Mouse (Mus musculus) urinary bladder, postnatal 14 days (tissue): ENCODE measurements around the gene Izumo1.
A peak's percentile ranks its signal among the peaks of the same experiment; 100 is the strongest.
"Not testable (repeated sequence)": the region's sequence is repeated elsewhere in the genome, so short reads cannot be mapped to it uniquely, and the experiment has no call there.

Experiments used
- DNase-seq: peaks from one replicate; pipeline ENCODE4 v3.0.0; 2021; ENCODE audit warnings: low spot score

Gene Izumo1

GRCm38 (mm10) chr7:45642503-45643255, 21.1 kb downstream of the Izumo1 start:
- DNase-seq: no peak

GRCm38 (mm10) chr7:45643441-45644178, 22.0 kb downstream of the Izumo1 start:
- peak; percentile 95 for DNase-seq

DNA sequence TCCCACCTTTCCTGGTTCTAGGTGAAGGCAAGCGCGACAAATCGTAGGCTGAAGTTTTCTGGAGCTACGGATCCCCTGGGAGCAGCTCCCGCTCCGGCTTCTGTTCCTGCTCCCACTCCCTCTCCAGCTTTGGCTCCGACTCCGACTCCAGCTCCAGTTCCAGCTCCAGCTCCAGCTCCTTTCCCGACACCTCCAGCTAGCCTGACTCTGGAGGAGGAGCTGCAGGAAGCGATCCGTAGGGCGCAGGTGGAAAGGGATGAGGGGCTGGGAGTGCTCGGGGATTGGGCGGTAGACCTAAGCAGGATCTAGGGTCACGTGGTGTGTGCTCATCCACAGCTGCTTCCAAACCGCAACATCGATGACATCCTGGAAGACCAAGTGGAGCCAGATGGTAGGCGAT, 22.6 kb downstream of the Izumo1 start:
- peak; percentile 37 for DNase-seq

DNA sequence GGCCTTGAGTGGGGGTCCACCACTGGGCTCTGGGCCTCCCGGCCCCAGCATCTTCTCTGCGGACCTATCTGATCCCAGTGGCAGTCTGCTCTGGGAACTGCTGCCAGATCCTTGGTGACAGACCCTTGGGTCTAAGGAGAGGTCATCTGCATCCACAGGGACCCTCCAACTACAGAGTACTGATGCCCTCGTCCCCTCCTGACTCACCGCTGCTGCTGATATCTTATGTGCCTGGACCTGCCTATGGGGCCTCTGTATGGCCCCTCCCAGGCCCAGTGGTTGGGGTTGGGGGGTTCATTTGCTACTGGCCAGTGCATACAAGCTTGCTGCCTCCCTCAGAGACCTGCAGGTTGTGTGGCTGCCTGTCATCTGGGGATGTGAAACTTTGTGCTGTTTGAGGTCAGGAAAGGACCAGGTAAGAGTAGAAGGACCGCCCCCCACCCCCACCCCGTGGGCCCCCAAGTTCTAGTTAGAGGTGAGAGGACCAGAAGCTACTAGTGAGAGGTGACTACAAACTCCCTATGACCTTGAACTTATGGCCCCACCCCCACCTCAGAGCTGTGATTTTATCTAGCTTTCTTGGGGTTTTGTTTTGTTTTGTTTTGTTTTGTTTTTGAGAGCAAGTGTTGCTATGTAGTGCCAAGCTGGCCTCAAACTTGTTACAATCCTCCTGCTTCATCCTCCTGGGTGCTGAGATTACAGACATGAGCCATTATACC, 23.4 kb downstream of the Izumo1 start:
- DNase-seq: no peak

GRCm38 (mm10) chr7:45645591-45645971, 24.0 kb downstream of the Izumo1 start:
- no peak for DNase-seq

- DNase-seq: no peak
These were observed 25.1 kb downstream of the Izumo1 start for GRCm38 (mm10) chr7:45646671-45647070.

DNA sequence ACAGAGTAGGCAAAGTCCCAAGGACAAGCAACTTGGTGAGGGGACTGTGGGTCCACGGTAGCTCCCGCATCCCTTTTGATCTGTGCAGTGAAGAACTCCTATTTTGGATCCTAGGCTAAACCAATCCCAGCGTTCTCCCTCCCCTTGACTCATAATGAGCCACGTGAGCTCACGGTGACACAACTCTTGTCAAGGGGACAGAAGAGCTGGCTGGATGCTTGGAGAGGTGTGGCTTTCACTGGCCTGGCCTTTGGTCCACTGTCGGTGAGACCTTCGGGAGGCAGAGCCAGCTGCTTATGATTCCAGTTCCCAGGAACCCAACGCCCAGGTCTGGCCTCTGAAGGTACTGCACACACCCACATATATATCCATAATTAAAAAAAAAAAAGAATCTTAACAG, 27.7 kb downstream of the Izumo1 start:
- no peak for DNase-seq

GRCm38 (mm10) chr7:45650484-45650883, 28.9 kb downstream of the Izumo1 start:
- not testable (repeated sequence) for DNase-seq

GRCm38 (mm10) chr7:45654424-45655047, 32.9 kb downstream of the Izumo1 start:
- DNase-seq: no peak

DNA sequence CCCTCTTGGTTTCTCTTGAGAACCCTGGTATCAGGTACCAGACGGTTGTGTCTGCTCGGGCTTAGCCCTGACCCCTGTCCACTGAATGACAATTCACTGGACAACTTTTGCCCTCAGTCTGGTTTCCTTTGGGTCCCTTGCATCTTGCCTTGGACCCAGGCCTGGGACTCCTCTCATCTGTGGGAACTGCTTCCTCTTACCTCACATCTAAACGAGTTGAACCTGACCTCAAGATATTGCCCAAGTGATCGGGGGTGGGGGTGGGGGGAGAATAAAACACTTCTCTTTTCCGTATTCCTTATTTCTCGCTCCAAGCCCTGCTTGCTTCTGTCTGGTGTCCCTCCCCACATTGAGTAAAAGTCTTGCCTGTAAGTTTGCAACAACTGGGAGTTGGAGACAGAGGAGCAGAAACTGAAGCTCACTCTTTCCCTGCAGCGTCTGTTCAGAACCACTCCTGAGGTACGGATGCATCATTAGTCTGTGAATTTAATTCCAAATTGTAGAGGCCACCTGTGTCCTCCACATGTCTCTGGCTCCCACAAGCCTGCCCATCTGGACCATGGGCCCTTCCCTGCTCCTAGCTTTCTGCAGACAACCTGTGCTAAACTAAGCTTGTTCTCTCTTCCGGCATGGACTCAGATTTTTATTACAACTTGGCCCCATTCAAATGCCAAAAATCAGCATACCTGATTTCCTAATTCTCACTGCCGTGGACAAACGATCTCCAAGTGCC, 39.3 kb downstream of the Izumo1 start:
- DNase-seq: no peak

- DNase-seq: not testable (repeated sequence)
These were observed 40.1 kb downstream of the Izumo1 start for GRCm38 (mm10) chr7:45661702-45662101.

GRCm38 (mm10) chr7:45665303-45666138, 43.9 kb downstream of the Izumo1 start:
- peak; percentile 37 for DNase-seq

- DNase-seq: no peak
These were observed 44.5 kb downstream of the Izumo1 start, which contains the start of gene Fut2 for GRCm38 (mm10) chr7:45666161-45666560. Gene Fut2, minus strand, starts transcription at chr7:45666394.

DNA sequence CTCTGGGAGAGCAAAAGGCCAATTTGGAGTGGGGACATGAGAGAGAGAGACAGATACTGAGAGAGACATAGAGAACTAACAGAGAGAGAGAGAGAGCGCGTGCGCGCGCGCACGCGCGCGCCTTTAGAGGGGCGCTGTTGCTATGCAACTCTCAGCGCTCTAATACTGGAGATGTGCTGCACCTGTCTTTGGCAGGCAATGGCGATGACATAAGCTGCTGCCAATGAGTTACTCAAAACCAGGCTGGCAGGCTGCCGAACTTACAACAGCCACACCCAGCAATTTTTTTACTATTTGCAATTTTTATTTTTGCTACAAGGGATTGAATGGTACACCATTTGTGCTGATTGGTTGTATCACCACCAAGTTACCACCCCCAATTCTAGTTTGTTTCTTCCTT, 46.1 kb downstream of the Izumo1 start:
- DNase-seq: no peak

DNA sequence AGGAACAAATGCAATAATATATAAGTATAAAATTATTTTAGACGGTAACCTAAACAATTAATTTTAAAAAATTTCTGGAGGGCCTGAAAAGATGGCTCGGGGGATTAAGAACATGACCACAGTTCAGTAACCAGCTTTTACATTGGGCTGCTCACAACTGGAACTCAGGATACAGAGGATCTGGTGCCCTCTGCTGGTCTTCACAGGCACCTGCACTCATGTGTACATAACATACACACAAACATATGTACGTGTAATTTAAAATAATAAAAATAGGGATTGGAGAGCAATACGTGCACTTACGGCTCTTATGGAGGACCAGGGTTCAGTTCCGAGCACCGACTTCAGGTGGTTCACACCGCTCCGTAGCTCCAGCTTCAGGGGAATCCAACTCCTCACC, 47.3 kb downstream of the Izumo1 start:
- DNase-seq: no peak

- no peak for DNase-seq
These were observed 56.1 kb downstream of the Izumo1 start for GRCm38 (mm10) chr7:45677627-45678295.
